Mouse (Mus musculus) heart, adult 2 months (tissue): ENCODE data around the gene Olfr1095. TPM values are rescaled to one million over a fixed set of nuclear protein-coding genes. Genes with fewer than 3 reads are reported as not detected.

Experiments
- DNase-seq, 2 experiments: peaks; one replicate each; pipeline ENCODE4 v3.0.0; 2021
- H3K27ac ChIP-seq: fragments of 200-600 bp; 2 replicates; pipeline ENCODE4 v1.8.1; 2022
- H3K27me3 ChIP-seq: fragments of 200-500 bp; 2 replicates; pipeline ENCODE4 v1.6.1; 2012; ENCODE audit warnings: mild to moderate bottlenecking, low read length, inconsistent platforms, mixed read lengths; ENCODE audit not compliant: control insufficient read depth, insufficient read depth
- H3K36me3 ChIP-seq: fragments of 200-500 bp; 2 replicates; pipeline ENCODE4 v1.6.1; 2012; ENCODE audit warnings: low read length, inconsistent platforms; ENCODE audit not compliant: control insufficient read depth, insufficient read depth
- H3K4me1 ChIP-seq: fragments of 200-500 bp; 2 replicates; pipeline ENCODE4 v1.6.1; 2011; ENCODE audit warnings: low read length; ENCODE audit not compliant: control insufficient read depth, insufficient read depth
- H3K4me3 ChIP-seq: fragments of 200-600 bp; 2 replicates; pipeline ENCODE4 v1.8.1; 2022
- H3K79me2 ChIP-seq: fragments of 200-500 bp; replicated peaks from 2 replicates; pipeline ENCODE4 v1.6.1; 2012; ENCODE audit warnings: mild to moderate bottlenecking, inconsistent platforms, low read length, moderate library complexity, mixed read lengths; ENCODE audit not compliant: control insufficient read depth, insufficient read depth
- H3K9ac ChIP-seq: fragments of 200-500 bp; 2 replicates; pipeline ENCODE4 v1.6.1; 2012; ENCODE audit warnings: low read depth, mild to moderate bottlenecking, control low read depth, inconsistent platforms, low read length, mixed read lengths
- CTCF ChIP-seq: fragments of 200-600 bp; IDR thresholded peaks from 2 replicates; pipeline ENCODE4 v1.8.1; 2022; ENCODE audit warnings: antibody characterized with exemption, mild to moderate bottlenecking, moderate library complexity
- EP300 ChIP-seq: fragments of 200-500 bp; IDR thresholded peaks from 2 replicates; pipeline ENCODE4 v1.6.1; 2011; ENCODE audit warnings: low read depth, low read length, control low read depth; ENCODE audit not compliant: insufficient read depth
- POLR2A ChIP-seq: fragments of 200-500 bp; IDR thresholded peaks from 2 replicates; pipeline ENCODE4 v1.6.1; 2011; ENCODE audit warnings: mild to moderate bottlenecking, low read depth, low read length, control low read depth; ENCODE audit not compliant: insufficient read depth
- WGBS: fragments of 180-500 bp; shearing (Covaris S2); methylation state at CpG from one replicate; pipeline ENCODE4 v1.1.7; 2018; 5-methylcytosine and 5-hydroxymethylcytosine counted together
- intact Hi-C: fragments of 180-260 bp; cut with DNase I; formaldehyde crosslinking; loops from one replicate; pipeline ENCODE4 v1.15.1; 2025
- long read RNA-seq: library from polyadenylated mRNA; stranded (forward); transcript quantifications from one replicate; pipeline ENCODE4 v2.0.0, GENCODE M21; 2021
- polyA plus RNA-seq: library from polyadenylated mRNA; depleted of rRNA; stranded (reverse); fragments of >200 nt; gene quantifications from 2 replicates; pipeline ENCODE4 v1.2.3, GENCODE M21; 2012; rRNA removed
- total RNA-seq, 2 experiments: library from RNA; stranded (reverse); gene quantifications; 2 replicates each; pipeline ENCODE4 v1.2.3; 2021

The Olfr1095 gene
- total RNA-seq (not detected), polyA plus RNA-seq (not detected in 2 replicates)
- long read RNA-seq = 0 reads

- intact Hi-C loops = no loop called here
- Histone ChIP-seq H3K4me1 (no peaks in the 10 kb centered on the region), H3K4me3 (no peak within 1 kb of the TSS), H3K27ac (no peak within 1 kb of the TSS), H3K79me2 (no peaks in the 10 kb centered on the region), H3K9ac (no peak within 1 kb of the TSS), H3K27me3 (no peaks in the 10 kb centered on the region), H3K36me3 (no peaks in the 10 kb centered on the region)
- 78% methylated on average over 3 of the region's 3 CpGs for WGBS
- TF ChIP-seq POLR2A (no peak), CTCF (no peak), EP300 (no peak)
- DNase-seq = no peak
Measured at GRCm38 (mm10) chr2:86851596-86851995, at the start of gene Olfr1095. Olfr1095 (minus strand) TSS chr2:86851696.

- no peak within 1 kb of the TSS for H3K27ac ChIP-seq
- DNase-seq = no peak
- TF ChIP-seq EP300 (no peak), POLR2A (no peak), CTCF (no peak)
- intact Hi-C loops = no loop called here
- H3K27me3 ChIP-seq = no peaks in the 10 kb centered on the region
- H3K9ac ChIP-seq = no peak within 1 kb of the TSS
- 76% methylated on average over 1 of the region's 1 CpGs for WGBS
- no peaks in the 10 kb centered on the region for H3K4me1 ChIP-seq
- H3K4me3 ChIP-seq = no peak within 1 kb of the TSS
- H3K36me3 ChIP-seq = no peaks in the 10 kb centered on the region
- H3K79me2 ChIP-seq = no peaks in the 10 kb centered on the region
Measured at GRCm38 (mm10) chr2:86892116-86892515, 40.6 kb upstream of the Olfr1095 start, which contains the start of gene Olfr1097. Olfr1097 (minus strand) TSS chr2:86892216.

- DNase-seq = no peak
- H3K27ac ChIP-seq = no peak within 1 kb of the TSS
- intact Hi-C loops = no loop called here
- no peaks in the 10 kb centered on the region for H3K27me3 ChIP-seq
- no peak for TF ChIP-seq EP300
- TF ChIP-seq CTCF = no peak
- TF ChIP-seq POLR2A = no peak
- no peaks in the 10 kb centered on the region for H3K36me3 ChIP-seq
- WGBS = 22% methylated on average over 1 of the region's 1 CpGs
- no peaks in the 10 kb centered on the region for H3K4me1 ChIP-seq
- no peak within 1 kb of the TSS for H3K4me3 ChIP-seq
- no peak within 1 kb of the TSS for H3K9ac ChIP-seq
- no peaks in the 10 kb centered on the region for H3K79me2 ChIP-seq
Measured at GRCm38 (mm10) chr2:86874702-86875101, 23.2 kb upstream of the Olfr1095 start, which contains the start of gene Gm13723. Gm13723 (minus strand) TSS chr2:86874802.

GRCm38 (mm10) chr2:86824363-86824762 lies 27.1 kb downstream of the Olfr1095 start, which contains the start of gene Olfr1094:
Olfr1094 (plus strand) TSS chr2:86824663.
- intact Hi-C loops = no loop called here

GRCm38 (mm10) chr2:86809918-86810317 lies 41.6 kb downstream of the Olfr1095 start, which contains the start of gene Olfr141:
Olfr141 (minus strand) TSS chr2:86810018.
- intact Hi-C loops = no loop called here
- H3K4me3 ChIP-seq = no peak within 1 kb of the TSS
- TF ChIP-seq CTCF = no peak
- TF ChIP-seq POLR2A = no peak
- no peak for TF ChIP-seq EP300
- no peak for DNase-seq
- H3K36me3 ChIP-seq = no peaks in the 10 kb centered on the region
- no peaks in the 10 kb centered on the region for H3K27me3 ChIP-seq
- no peaks in the 10 kb centered on the region for H3K4me1 ChIP-seq
- H3K9ac ChIP-seq = no peak within 1 kb of the TSS
- no peaks in the 10 kb centered on the region for H3K79me2 ChIP-seq
- H3K27ac ChIP-seq = no peak within 1 kb of the TSS

More at GRCm38 (mm10) chr2:86824363-86824762, 27.1 kb downstream of the Olfr1095 start, which contains the start of gene Olfr1094:
- Histone ChIP-seq H3K27ac (no peak within 1 kb of the TSS), H3K79me2 (no peaks in the 10 kb centered on the region), H3K36me3 (no peaks in the 10 kb centered on the region), H3K4me1 (no peaks in the 10 kb centered on the region), H3K9ac (no peak within 1 kb of the TSS), H3K27me3 (no peaks in the 10 kb centered on the region), H3K4me3 (no peak within 1 kb of the TSS)
- DNase-seq = no peak
- no peak for TF ChIP-seq POLR2A
- TF ChIP-seq EP300 = no peak
- no peak for TF ChIP-seq CTCF

Other genes with a start within 250 kb of the Olfr1095 start
- gene Olfr1084, start 212.0 kb downstream of the Olfr1095 start, total RNA-seq = not detected
- gene Olfr1084, start 212.0 kb downstream of the Olfr1095 start, polyA plus RNA-seq = not detected in 2 replicates
- gene Olfr1085, start 189.7 kb downstream of the Olfr1095 start, total RNA-seq = not detected
- gene Olfr1085, start 189.7 kb downstream of the Olfr1095 start, polyA plus RNA-seq = not detected in 2 replicates
- not detected for gene Olfr1086, start 171.6 kb downstream of the Olfr1095 start, total RNA-seq
- gene Olfr1086, start 171.6 kb downstream of the Olfr1095 start, polyA plus RNA-seq = not detected in 2 replicates
- not detected for gene Olfr1087, start 153.3 kb downstream of the Olfr1095 start, total RNA-seq
- not detected in 2 replicates for gene Olfr1087, start 153.3 kb downstream of the Olfr1095 start, polyA plus RNA-seq
- gene Olfr1089, start 118.0 kb downstream of the Olfr1095 start, total RNA-seq = not detected
- not detected in 2 replicates for gene Olfr1089, start 118.0 kb downstream of the Olfr1095 start, polyA plus RNA-seq
- not detected for gene Olfr1090, start 92.7 kb downstream of the Olfr1095 start, total RNA-seq
- not detected in 2 replicates for gene Olfr1090, start 92.7 kb downstream of the Olfr1095 start, polyA plus RNA-seq
- gene Olfr1093, start 69.2 kb downstream of the Olfr1095 start, total RNA-seq = not detected
- not detected in 2 replicates for gene Olfr1093, start 69.2 kb downstream of the Olfr1095 start, polyA plus RNA-seq
- gene Olfr141, start 41.7 kb downstream of the Olfr1095 start, total RNA-seq = not detected
- not detected in 2 replicates for gene Olfr141, start 41.7 kb downstream of the Olfr1095 start, polyA plus RNA-seq
- not detected for gene Olfr1094, start 27.0 kb downstream of the Olfr1095 start, total RNA-seq
- gene Olfr1094, start 27.0 kb downstream of the Olfr1095 start, polyA plus RNA-seq = not detected in 2 replicates
- gene Gm13723, start 23.1 kb upstream of the Olfr1095 start, total RNA-seq = not detected
- gene Gm13723, start 23.1 kb upstream of the Olfr1095 start, polyA plus RNA-seq = not detected in 2 replicates
- not detected for gene Olfr1097, start 40.5 kb upstream of the Olfr1095 start, total RNA-seq
- not detected in 2 replicates for gene Olfr1097, start 40.5 kb upstream of the Olfr1095 start, polyA plus RNA-seq
- gene Olfr1098, start 72.8 kb upstream of the Olfr1095 start, total RNA-seq = not detected
- gene Olfr1098, start 72.8 kb upstream of the Olfr1095 start, polyA plus RNA-seq = not detected in 2 replicates
- not detected for gene Olfr1099, start 109.0 kb upstream of the Olfr1095 start, total RNA-seq
- not detected in 2 replicates for gene Olfr1099, start 109.0 kb upstream of the Olfr1095 start, polyA plus RNA-seq
- gene Olfr1100, start 128.3 kb upstream of the Olfr1095 start, total RNA-seq = not detected
- gene Olfr1100, start 128.3 kb upstream of the Olfr1095 start, polyA plus RNA-seq = not detected in 2 replicates
- not detected for gene Olfr1101, start 139.5 kb upstream of the Olfr1095 start, total RNA-seq
- not detected in 2 replicates for gene Olfr1101, start 139.5 kb upstream of the Olfr1095 start, polyA plus RNA-seq
- not detected for gene Olfr1102, start 146.7 kb upstream of the Olfr1095 start, total RNA-seq
- gene Olfr1102, start 146.7 kb upstream of the Olfr1095 start, polyA plus RNA-seq = not detected in 2 replicates
- gene Olfr1104, start 175.4 kb upstream of the Olfr1095 start, total RNA-seq = not detected
- not detected in 2 replicates for gene Olfr1104, start 175.4 kb upstream of the Olfr1095 start, polyA plus RNA-seq
- gene Olfr1105, start 184.8 kb upstream of the Olfr1095 start, total RNA-seq = not detected
- not detected in 2 replicates for gene Olfr1105, start 184.8 kb upstream of the Olfr1095 start, polyA plus RNA-seq
- gene Olfr1106, start 200.6 kb upstream of the Olfr1095 start, total RNA-seq = not detected
- not detected in 2 replicates for gene Olfr1106, start 200.6 kb upstream of the Olfr1095 start, polyA plus RNA-seq
- not detected for gene Olfr1107, start 224.1 kb upstream of the Olfr1095 start, total RNA-seq
- not detected in 2 replicates for gene Olfr1107, start 224.1 kb upstream of the Olfr1095 start, polyA plus RNA-seq
- gene Olfr1109, start 244.3 kb upstream of the Olfr1095 start, total RNA-seq = not detected
- not detected in 2 replicates for gene Olfr1109, start 244.3 kb upstream of the Olfr1095 start, polyA plus RNA-seq